Mouse (Mus musculus) intestine, embryonic 14.5 days (tissue): ENCODE results near the gene Bbs12. TPM values are rescaled to one million over a fixed set of nuclear protein-coding genes. Genes with fewer than 3 reads are reported as not detected.
A peak's percentile ranks its signal among the peaks of the same experiment; 100 is the strongest.

Experiments used
- ATAC-seq: fragments of 200-750 bp; cut with Nextera tagmentation; replicated peaks from 2 replicates; pipeline ENCODE4 v1.8.0; 2017; ENCODE audit warnings: low read depth, moderate number of reproducible peaks, moderate TSS enrichment, moderate library complexity; ENCODE audit not compliant: low FRiP score, low TSS enrichment
- DNase-seq: peaks from one replicate; pipeline ENCODE4 v3.0.0-alpha.2; 2018; ENCODE audit warnings: low spot score
- H3K27ac ChIP-seq: fragments of 300-500 bp; sonication (generic); 2 replicates; pipeline ENCODE4 v1.5.1; 2014; ENCODE audit warnings: low read depth, mild to moderate bottlenecking, control low read depth
- H3K27me3 ChIP-seq: fragments of 300-500 bp; sonication (generic); replicated peaks from 2 replicates; pipeline ENCODE4 v1.6.1; 2014; ENCODE audit warnings: low read length, control low read depth; ENCODE audit not compliant: control insufficient read depth, insufficient read depth
- H3K36me3 ChIP-seq: fragments of 300-500 bp; sonication (generic); 2 replicates; pipeline ENCODE4 v1.6.1; 2014; ENCODE audit warnings: low read length, control low read depth; ENCODE audit not compliant: control insufficient read depth, insufficient read depth
- H3K4me1 ChIP-seq: fragments of 300-500 bp; sonication (generic); replicated peaks from 2 replicates; pipeline ENCODE4 v1.6.1; 2014; ENCODE audit warnings: low read length, control low read depth, mixed read lengths; ENCODE audit not compliant: control insufficient read depth, insufficient read depth
- H3K4me2 ChIP-seq: fragments of 300-500 bp; sonication (generic); 2 replicates; pipeline ENCODE4 v1.6.1; 2014; ENCODE audit warnings: low read length
- H3K4me3 ChIP-seq: fragments of 300-500 bp; sonication (generic); 2 replicates; pipeline ENCODE4 v1.5.1; 2014; ENCODE audit warnings: low read depth, low read length, control low read depth, mixed read lengths
- H3K9ac ChIP-seq: fragments of 300-500 bp; sonication (generic); 2 replicates; pipeline ENCODE4 v1.6.1; 2014; ENCODE audit warnings: mild to moderate bottlenecking, low read length
- H3K9me3 ChIP-seq: fragments of 300-500 bp; sonication (generic); 2 replicates; pipeline ENCODE4 v1.6.1; 2016; ENCODE audit warnings: low read length, control low read depth; ENCODE audit not compliant: control insufficient read depth
- WGBS: fragments of 180-500 bp; shearing (Covaris S2); extraction: QIAGEN DNeasy Blood & Tissue Kit; methylation state at CpG from one replicate; pipeline ENCODE4 v1.1.7; 2014; 5-methylcytosine and 5-hydroxymethylcytosine counted together
- polyA plus RNA-seq: library from polyadenylated mRNA; unstranded; fragments of >200 nt; fragmentation: Nextera tagmentation; extraction: Ambion mirVana; gene quantifications from 2 replicates; pipeline ENCODE4 v1.2.1, GENCODE M21; 2014

Bbs12 gene
- polyA plus RNA-seq: 5.4 and 8.1 TPM in 2 replicates

DNA sequence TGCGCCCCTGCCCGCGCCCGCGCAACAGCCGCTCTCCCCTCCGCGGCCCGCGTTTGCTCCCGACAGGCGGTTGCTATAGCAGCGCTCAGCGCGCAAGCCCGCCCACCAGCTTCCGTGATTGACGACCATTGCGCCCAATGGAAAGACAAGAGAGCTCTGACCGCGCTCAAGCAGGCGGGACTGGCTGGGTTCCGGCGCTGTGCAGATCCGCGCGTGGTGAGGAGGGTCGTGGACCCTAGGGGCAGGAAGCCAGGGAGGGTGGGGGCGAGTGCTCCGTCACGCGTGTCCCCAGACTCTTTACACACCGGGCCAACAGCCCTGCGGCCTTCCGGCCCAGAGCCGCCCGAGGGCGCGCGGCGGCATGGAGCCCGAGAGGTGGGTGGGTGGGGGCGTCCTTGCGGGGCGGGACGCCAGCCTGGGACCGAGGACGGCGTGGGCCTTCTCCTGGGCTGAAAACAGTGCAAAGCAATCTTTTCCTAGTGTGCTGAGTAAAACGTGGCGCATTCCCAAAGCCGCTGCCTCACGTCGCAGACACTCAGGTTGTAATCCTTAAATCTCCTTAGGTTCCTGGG lies at the start of gene Bbs12, which contains the start of gene Cetn4:
Gene Bbs12, plus strand, starts transcription at position 185 of the 572 bp plus-strand sequence.
Gene Cetn4, minus strand, starts transcription at position 339 of the 572 bp plus-strand sequence.
- ATAC-seq (peak; percentile 99), DNase-seq (peak; percentile 100)
- Histone ChIP-seq H3K4me2 (peak within 1 kb of the TSS; percentile 54), H3K27ac (peak within 1 kb of the TSS; percentile 79), H3K27me3 (no peaks in the 10 kb centered on the region), H3K9ac (peak within 1 kb of the TSS; percentile 84), H3K36me3 (peaks cover 3% of the 10 kb centered on the region; the same call in 1 of the 2 replicates), H3K4me3 (peak within 1 kb of the TSS; percentile 79), H3K4me1 (peaks cover 8% of the 10 kb centered on the region; the same call in 1 of the 2 replicates), H3K9me3 (no peaks in the 10 kb centered on the region)
- WGBS: under 1% methylated on average over 53 of the region's 54 CpGs

DNA sequence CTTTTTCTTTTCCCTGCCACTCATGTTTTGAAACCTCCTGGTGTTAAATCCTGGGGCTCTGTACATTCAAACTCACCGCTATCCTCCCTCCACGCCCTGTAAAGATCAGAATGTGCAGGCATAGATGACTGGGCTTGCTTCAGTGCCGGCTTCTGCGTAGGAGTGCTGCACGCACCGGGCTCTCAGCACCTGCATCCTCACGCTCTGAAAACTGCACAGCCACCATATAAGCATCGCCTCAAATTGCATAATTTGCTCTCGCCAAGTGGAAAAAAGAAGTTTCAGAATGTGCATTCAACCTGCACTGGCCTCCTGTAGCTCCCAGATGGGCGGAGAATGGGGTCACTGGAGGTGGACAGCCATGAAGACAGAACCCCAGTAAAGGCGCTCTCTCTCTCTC lies 44.0 kb upstream of the Bbs12 start:
- H3K36me3 ChIP-seq: no peaks in the 10 kb centered on the region
- no peaks in the 10 kb centered on the region for H3K4me1 ChIP-seq
- WGBS: 86% methylated on average over 11 of the region's 11 CpGs
- no peaks in the 10 kb centered on the region for H3K9me3 ChIP-seq
- no peak for DNase-seq
- H3K9ac ChIP-seq: no peak overlapping the region
- H3K4me3 ChIP-seq: no peak overlapping the region
- H3K27ac ChIP-seq: no peak overlapping the region
- no peaks in the 10 kb centered on the region for H3K27me3 ChIP-seq
- ATAC-seq: no peak
- H3K4me2 ChIP-seq: no peak overlapping the region

DNA sequence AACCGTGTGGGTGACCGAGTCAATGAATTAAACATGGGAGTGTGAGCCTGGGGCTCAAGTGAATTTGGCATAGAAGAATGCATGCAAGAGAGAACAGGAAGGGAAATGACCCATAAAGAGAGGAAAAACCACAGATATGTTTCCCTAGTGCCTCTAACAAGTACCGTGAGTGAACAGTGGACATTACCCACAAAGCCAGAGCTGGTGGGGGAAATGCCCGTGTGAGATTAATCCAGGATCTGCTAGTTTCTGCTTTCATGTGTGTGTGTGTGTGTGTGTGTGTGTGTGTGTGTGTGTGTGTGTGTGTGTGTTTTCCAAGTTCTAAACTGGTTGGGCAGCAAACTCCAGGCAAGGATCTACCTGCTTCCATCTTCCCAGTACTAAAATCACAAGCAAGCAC lies 42.4 kb upstream of the Bbs12 start:
- DNase-seq: no peak
- H3K27ac ChIP-seq: no peak overlapping the region
- 90% methylated on average over 4 of the region's 4 CpGs for WGBS
- H3K36me3 ChIP-seq: no peaks in the 10 kb centered on the region
- no peaks in the 10 kb centered on the region for H3K27me3 ChIP-seq
- ATAC-seq: no peak
- H3K9me3 ChIP-seq: no peaks in the 10 kb centered on the region
- no peak overlapping the region for H3K4me2 ChIP-seq
- no peak overlapping the region for H3K9ac ChIP-seq
- H3K4me3 ChIP-seq: no peak overlapping the region
- no peaks in the 10 kb centered on the region for H3K4me1 ChIP-seq

DNA sequence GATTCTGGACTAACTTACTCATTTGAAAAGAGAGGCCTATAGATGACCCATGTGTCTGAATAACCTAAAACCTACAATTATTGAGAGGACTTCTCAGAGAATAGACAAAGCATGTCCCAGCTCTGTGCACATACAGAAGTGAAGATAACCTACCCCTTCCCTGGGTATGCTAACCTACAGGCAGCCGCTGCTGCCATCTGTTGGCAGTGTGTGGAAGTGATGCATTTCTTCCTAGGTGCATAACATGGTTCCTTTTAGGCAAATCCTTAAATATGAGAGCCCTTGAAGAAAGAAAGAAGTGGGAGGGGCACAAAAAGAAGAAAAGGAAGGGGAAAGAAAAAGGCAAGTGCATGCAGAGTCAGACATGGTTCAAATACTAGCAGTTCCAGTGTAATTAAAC lies 41.1 kb upstream of the Bbs12 start:
- Histone ChIP-seq H3K27ac (no peak overlapping the region), H3K4me2 (no peak overlapping the region), H3K9me3 (no peaks in the 10 kb centered on the region), H3K27me3 (no peaks in the 10 kb centered on the region), H3K9ac (no peak overlapping the region), H3K4me3 (no peak overlapping the region), H3K4me1 (no peaks in the 10 kb centered on the region), H3K36me3 (no peaks in the 10 kb centered on the region)
- ATAC-seq: no peak
- peak; percentile 67 for DNase-seq
- 2% methylated on average over 1 of the region's 1 CpGs for WGBS

DNA sequence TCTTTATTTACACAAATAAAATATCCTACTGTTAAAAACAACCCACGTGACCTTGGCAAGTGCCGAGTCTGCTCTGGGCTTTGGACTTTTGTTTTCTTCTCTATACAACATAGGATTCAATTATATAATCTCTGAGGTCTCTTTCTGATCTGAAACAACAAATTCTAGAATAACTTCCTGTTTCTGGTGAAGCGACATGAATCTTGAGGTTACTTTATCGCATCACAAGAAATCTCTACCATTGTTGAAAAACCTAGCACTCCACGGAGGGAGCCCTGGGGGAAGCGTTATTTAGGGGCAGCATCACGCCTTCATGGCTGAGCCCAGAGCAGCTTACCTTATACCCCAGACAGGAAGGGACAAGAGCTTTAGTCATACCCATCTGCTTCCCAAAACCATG lies 39.3 kb upstream of the Bbs12 start:
- Histone ChIP-seq H3K36me3 (no peaks in the 10 kb centered on the region), H3K27ac (no peak overlapping the region), H3K4me2 (no peak overlapping the region), H3K4me1 (no peaks in the 10 kb centered on the region), H3K9ac (no peak overlapping the region), H3K27me3 (no peaks in the 10 kb centered on the region), H3K9me3 (no peaks in the 10 kb centered on the region), H3K4me3 (no peak overlapping the region)
- DNase-seq (no peak), ATAC-seq (no peak)
- 83% methylated on average over 7 of the region's 7 CpGs for WGBS

DNA sequence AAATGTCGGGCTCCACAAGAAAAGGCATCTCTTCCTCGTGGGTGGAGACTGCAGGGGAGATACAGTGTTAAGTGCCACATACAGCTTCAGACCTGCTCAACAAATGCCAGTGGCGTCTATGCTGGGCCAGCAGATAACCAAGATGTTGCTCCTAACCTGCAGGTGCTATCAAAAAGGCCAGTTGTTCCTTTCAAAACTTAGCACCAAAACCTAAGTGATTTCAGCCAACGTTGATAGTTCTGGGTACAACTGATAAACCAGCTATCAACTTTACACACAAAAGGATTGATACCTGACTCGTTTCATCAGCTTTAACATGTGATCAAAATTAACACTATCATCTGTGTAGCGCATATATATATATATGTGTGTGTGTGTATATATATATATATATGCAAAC lies 37.7 kb upstream of the Bbs12 start:
- H3K27ac ChIP-seq: no peak overlapping the region
- no peak overlapping the region for H3K4me3 ChIP-seq
- WGBS: 79% methylated on average over 6 of the region's 6 CpGs
- ATAC-seq: no peak
- DNase-seq: no peak
- no peak overlapping the region for H3K9ac ChIP-seq
- no peaks in the 10 kb centered on the region for H3K36me3 ChIP-seq
- no peak overlapping the region for H3K4me2 ChIP-seq
- no peaks in the 10 kb centered on the region for H3K9me3 ChIP-seq
- H3K27me3 ChIP-seq: no peaks in the 10 kb centered on the region
- H3K4me1 ChIP-seq: no peaks in the 10 kb centered on the region

DNA sequence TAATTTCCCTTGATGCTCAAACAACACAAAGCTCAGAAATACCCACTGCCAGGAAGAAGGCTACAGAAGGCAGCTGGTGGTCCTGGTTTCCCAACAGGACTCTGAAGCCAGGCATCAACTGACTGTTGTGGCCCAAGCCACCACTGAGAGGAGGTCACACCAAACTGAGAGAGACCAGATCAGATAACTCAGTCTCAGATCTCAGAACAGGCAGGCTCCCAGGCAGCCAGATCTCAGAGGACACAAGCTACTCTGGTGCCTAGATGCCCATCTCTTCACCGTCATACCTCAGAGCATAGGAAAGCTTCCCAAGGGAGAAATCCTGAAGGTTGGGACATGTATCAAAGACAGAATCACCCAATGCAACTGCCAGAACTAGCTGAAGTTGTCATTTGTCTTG lies 32.1 kb upstream of the Bbs12 start:
- H3K27ac ChIP-seq: no peak overlapping the region
- H3K9ac ChIP-seq: no peak overlapping the region
- H3K36me3 ChIP-seq: no peaks in the 10 kb centered on the region
- no peak for ATAC-seq
- no peaks in the 10 kb centered on the region for H3K27me3 ChIP-seq
- no peak overlapping the region for H3K4me2 ChIP-seq
- DNase-seq: no peak
- no peak overlapping the region for H3K4me3 ChIP-seq
- no peaks in the 10 kb centered on the region for H3K9me3 ChIP-seq
- no peaks in the 10 kb centered on the region for H3K4me1 ChIP-seq
- 75% methylated on average over 1 of the region's 1 CpGs for WGBS

DNA sequence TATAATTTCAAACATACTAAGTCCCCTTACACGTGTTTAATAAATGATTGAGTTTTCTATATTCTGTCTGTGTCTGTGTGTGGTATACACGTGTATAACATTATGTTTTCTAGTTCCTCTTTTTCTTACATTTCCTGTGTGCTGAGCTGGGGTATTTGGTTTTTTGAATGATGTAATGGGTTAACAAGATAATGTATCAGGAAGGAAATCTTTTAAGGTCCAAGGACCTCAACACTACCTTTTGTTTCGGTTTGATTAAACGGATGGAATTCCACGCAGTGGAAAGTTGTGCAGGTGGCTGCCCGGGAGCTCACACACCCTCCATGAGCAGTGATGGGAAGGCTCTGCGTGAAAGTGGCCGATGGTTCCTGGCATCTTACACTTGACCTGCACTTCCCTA lies 31.5 kb upstream of the Bbs12 start:
- 77% methylated on average over 8 of the region's 8 CpGs for WGBS

DNA sequence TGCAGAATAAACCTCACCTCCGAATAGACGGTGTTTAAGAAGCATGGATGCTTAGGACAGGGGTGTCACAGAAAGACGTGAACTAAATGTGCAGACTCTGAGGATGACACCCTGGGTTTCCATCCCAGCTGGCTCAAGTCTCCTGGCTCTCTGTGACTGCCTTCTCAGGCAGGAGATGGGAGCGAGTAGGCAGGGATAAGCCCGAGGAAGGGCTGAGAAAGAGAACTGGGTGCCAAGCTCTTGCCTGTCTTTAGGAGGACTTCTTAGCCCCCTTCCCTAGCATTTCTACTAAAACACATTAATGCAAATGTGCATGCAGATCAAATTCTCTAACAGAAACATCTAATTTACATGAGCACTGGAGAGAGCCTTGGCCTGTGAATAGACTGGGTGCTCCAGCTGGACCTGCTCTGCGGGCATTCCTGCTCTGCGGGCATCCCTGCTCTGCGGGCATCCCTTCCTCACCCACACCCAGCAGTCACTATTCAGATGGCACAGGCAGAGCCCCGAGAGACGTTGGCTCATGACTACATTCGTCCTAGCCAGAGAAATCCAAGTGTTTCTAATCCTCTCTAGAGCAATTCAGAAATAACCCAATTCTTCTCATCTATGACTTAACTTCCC lies 29.9 kb upstream of the Bbs12 start:
- no peaks in the 10 kb centered on the region for H3K36me3 ChIP-seq
- 83% methylated on average over 11 of the region's 11 CpGs for WGBS
- ATAC-seq (no peak), DNase-seq (no peak)
- no peak overlapping the region for H3K9ac ChIP-seq
- H3K9me3 ChIP-seq: no peaks in the 10 kb centered on the region
- H3K27me3 ChIP-seq: no peaks in the 10 kb centered on the region
- no peaks in the 10 kb centered on the region for H3K4me1 ChIP-seq
- H3K4me3 ChIP-seq: no peak overlapping the region
- H3K4me2 ChIP-seq: no peak overlapping the region
- H3K27ac ChIP-seq: no peak overlapping the region

More for the DNA sequence above, 31.5 kb upstream of the Bbs12 start:
- DNase-seq (no peak), ATAC-seq (no peak)
- Histone ChIP-seq H3K4me3 (no peak overlapping the region), H3K27me3 (no peaks in the 10 kb centered on the region), H3K9ac (no peak overlapping the region), H3K27ac (no peak overlapping the region), H3K4me2 (no peak overlapping the region), H3K4me1 (no peaks in the 10 kb centered on the region), H3K36me3 (no peaks in the 10 kb centered on the region), H3K9me3 (no peaks in the 10 kb centered on the region)
